Mouse (Mus musculus): Measurements from ENCODE around the gene Ugt1a2.

DNA sequence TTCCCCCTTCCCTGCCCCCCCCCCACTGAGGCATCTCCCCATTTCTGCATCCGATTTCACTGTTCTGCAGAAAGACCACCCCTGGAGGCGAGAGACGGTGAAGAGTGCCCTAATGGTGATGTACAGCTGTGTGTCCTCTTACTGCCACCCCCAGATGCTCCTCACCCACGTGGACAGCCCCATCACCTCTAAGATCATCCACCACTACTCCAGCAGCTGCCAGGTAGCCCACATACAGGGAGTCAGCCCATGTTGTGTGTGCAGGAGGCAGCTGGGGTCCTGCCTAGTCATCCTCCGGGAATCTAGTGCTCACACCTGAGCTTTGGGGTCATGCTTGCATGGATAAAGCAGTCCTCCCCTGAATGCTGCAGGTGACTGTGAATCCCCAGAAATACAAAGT is 43.5 kb downstream of the Ugt1a2 start:
- no peak for TF ChIP-seq POLR2A (IDR thresholded peaks at IDR 0.05; ENCODE audit: insufficient read depth, low read depth, low read length)
- no peak for TF ChIP-seq CTCF (IDR thresholded peaks at IDR 0.05)

All from heart, adult 2 months (tissue).